Mouse (Mus musculus) bone marrow, adult 2 months (tissue): ENCODE results near the gene Ubtd1. TPM values are rescaled to one million over a fixed set of nuclear protein-coding genes. Genes with fewer than 3 reads are reported as not detected.

Source experiments
- H3K27ac ChIP-seq: fragments of 200-500 bp; 2 replicates; pipeline ENCODE4 v1.5.1; 2012; ENCODE audit warnings: low read depth, mild to moderate bottlenecking, control low read depth, inconsistent platforms, low read length; ENCODE audit not compliant: control insufficient read depth, poor library complexity, insufficient read depth
- H3K4me1 ChIP-seq: fragments of 200-500 bp; 2 replicates; pipeline ENCODE4 v1.6.1; 2011; ENCODE audit warnings: low read length; ENCODE audit not compliant: control insufficient read depth, insufficient read depth
- H3K4me3 ChIP-seq: fragments of 200-500 bp; replicated peaks from 2 replicates; pipeline ENCODE3; 2011; ENCODE audit warnings: mild to moderate bottlenecking, low read depth, low read length, control low read depth; ENCODE audit not compliant: control insufficient read depth
- CTCF ChIP-seq: fragments of 200-500 bp; IDR thresholded peaks from 2 replicates; pipeline ENCODE4 v1.5.1; 2011; ENCODE audit warnings: low read length, control low read depth; ENCODE audit not compliant: control insufficient read depth, insufficient read depth
- POLR2A ChIP-seq: fragments of 200-500 bp; IDR thresholded peaks from 2 replicates; pipeline ENCODE4 v1.6.1; 2011; ENCODE audit warnings: low read depth, mild to moderate bottlenecking, control low read depth, low read length, borderline replicate concordance; ENCODE audit not compliant: control insufficient read depth
- WGBS: fragments of 180-500 bp; shearing (Covaris S2); methylation state at CpG from one replicate; pipeline ENCODE4 v1.1.7; 2018; 5-methylcytosine and 5-hydroxymethylcytosine counted together
- polyA plus RNA-seq: library from polyadenylated mRNA; stranded (reverse); fragments of >200 nt; gene quantifications from 2 replicates; pipeline ENCODE4 v1.2.4, GENCODE M21; 2011; ENCODE audit warnings: low replicate concordance; ENCODE audit not compliant: missing spikeins, insufficient read depth, insufficient read length

Gene Ubtd1
- polyA plus RNA-seq, 1 experiment: 10.2 TPM

- TF ChIP-seq POLR2A: no peak
- TF ChIP-seq CTCF: no peak
- 74% methylated on average over 4 of the region's 4 CpGs for WGBS
- no peak overlapping the region for H3K27ac ChIP-seq
- H3K4me3 ChIP-seq: no peak overlapping the region
- H3K4me1 ChIP-seq: peaks cover 8% of the 10 kb centered on the region; the same call in 1 of the 2 replicates
Observed at GRCm38 (mm10) chr19:41987206-41987605, 5.6 kb downstream of the Ubtd1 start.

- TF ChIP-seq POLR2A: no peak
- no peak for TF ChIP-seq CTCF
- 40% methylated on average over 6 of the region's 6 CpGs for WGBS
- H3K4me3 ChIP-seq: no peak overlapping the region
- 0 out of 2 replicates have a peak overlapping the region, but pooled peaks have one; percentile 17 for H3K27ac ChIP-seq
- H3K4me1 ChIP-seq: peaks cover 10% of the 10 kb centered on the region
Observed at GRCm38 (mm10) chr19:41989810-41990209, 8.2 kb downstream of the Ubtd1 start.

DNA sequence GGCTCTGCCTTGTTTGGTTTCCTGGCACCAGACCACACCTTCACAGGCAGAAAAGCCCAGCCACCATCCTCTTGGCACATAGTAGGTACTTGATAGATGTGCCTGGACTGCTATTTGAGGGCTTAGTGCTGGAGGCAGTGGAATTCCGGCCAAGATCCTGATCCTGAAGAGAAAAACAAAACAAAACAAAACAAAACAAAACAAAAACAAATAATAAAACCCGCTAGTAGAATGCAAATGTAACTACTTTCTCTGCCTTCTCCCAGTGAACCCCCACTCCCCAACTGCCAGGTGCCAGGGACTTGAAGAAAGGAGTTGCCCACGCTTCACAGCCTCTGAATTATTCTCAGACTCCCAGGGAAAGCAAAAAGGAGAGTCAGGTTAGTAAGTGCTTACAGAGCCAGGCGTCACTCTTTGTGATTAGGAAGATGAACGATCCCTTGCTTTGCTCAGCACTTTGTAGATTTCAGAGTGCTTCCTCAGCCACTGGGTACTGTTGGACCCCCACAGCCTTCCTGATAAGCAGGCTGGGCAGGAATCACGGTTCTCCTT, 10.4 kb downstream of the Ubtd1 start:
- WGBS: 46% methylated on average over 6 of the region's 6 CpGs
- no peak for TF ChIP-seq POLR2A
- no peak overlapping the region for H3K27ac ChIP-seq
- peaks cover 10% of the 10 kb centered on the region for H3K4me1 ChIP-seq
- H3K4me3 ChIP-seq: no peak overlapping the region

DNA sequence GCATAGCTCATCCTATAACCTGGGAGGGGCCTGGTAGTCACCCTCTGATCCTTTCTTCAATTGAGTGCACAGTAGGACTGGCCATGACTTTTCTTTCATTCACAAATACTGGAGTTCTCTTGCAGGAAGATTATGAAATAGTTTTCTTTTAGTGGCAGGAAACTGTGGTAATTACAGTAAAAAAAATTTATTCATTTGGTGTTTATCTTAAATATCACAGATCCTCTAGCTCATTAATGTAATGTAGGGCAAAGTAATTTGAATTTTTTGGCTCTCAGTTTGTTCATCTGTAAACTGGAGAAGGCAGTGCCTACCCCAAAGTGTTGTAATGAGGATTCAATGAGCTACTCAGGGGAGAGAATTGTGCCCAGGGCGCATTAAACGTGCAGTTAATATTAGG, 11.4 kb downstream of the Ubtd1 start:
- Histone ChIP-seq H3K4me1 (peaks cover 10% of the 10 kb centered on the region), H3K4me3 (no peak overlapping the region), H3K27ac (no peak overlapping the region)
- TF ChIP-seq CTCF (no peak), POLR2A (no peak)
- 59% methylated on average over 2 of the region's 2 CpGs for WGBS

DNA sequence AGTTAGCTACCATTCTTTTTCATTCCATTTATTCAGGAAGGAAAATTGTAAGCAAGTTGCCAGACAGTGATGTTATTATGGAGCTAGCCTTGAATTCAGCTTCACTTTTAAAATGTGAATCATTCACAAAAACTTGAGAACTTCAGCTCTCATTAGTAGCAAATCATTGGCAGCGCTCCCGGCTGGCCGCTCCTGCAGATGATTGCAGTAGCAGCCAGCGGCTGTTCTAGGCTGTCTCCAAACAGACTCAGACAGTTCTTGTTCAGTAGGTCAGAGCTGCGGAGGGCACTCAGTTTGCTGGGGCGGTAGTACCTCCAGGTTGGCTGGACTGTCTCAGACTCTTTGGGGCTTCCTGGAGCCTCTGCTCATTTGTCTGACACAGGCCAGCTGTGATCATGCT, 11.9 kb downstream of the Ubtd1 start:
- TF ChIP-seq POLR2A: no peak
- no peak for TF ChIP-seq CTCF
- Histone ChIP-seq H3K27ac (no peak overlapping the region), H3K4me1 (peaks cover 10% of the 10 kb centered on the region), H3K4me3 (no peak overlapping the region)
- 65% methylated on average over 6 of the region's 6 CpGs for WGBS

- Histone ChIP-seq H3K27ac (peak overlapping the region; percentile 64; the same call in 1 of the 2 replicates), H3K4me1 (peaks cover 10% of the 10 kb centered on the region), H3K4me3 (no peak overlapping the region)
- WGBS: 78% methylated on average over 7 of the region's 7 CpGs
- TF ChIP-seq CTCF: no peak
- TF ChIP-seq POLR2A: no peak
Observed at GRCm38 (mm10) chr19:41994023-41994422, 12.5 kb downstream of the Ubtd1 start.

GRCm38 (mm10) chr19:41995483-41995882, 13.9 kb downstream of the Ubtd1 start:
- TF ChIP-seq POLR2A: no peak
- TF ChIP-seq CTCF: no peak
- no peak overlapping the region for H3K4me3 ChIP-seq
- WGBS: 97% methylated on average over 1 of the region's 1 CpGs
- H3K4me1 ChIP-seq: peaks cover 11% of the 10 kb centered on the region
- no peak overlapping the region for H3K27ac ChIP-seq

DNA sequence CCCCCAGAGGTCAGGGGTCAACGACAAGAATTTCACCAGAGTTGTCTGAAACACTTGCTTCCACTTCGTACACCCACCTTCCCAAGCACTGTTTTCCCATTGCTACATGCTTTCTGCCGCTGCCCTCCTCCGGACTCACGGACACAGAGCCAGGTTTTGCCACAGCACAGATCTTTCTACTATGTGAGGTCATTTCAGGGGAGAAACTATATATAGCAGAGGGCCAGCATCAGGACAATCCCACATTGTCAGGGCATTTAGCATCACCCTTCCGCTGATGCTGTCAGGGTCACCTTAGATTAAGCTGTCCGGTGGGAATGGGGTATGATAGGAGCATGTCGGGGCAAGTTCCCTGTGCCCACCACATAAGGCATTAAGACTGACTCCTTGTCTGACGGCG, 15.5 kb downstream of the Ubtd1 start:
- Histone ChIP-seq H3K4me3 (no peak overlapping the region), H3K27ac (no peak overlapping the region), H3K4me1 (peaks cover 11% of the 10 kb centered on the region)
- TF ChIP-seq POLR2A: no peak
- WGBS: 87% methylated on average over 10 of the region's 10 CpGs
